Mouse (Mus musculus): ENCODE measurements around the gene Pus1.

GRCm38 (mm10) chr5:110763890-110764289 is 16.6 kb downstream of the Pus1 start:
- TF ChIP-seq CTCF (IDR thresholded peaks at IDR 0.05 in 2 of 3, conservative IDR thresholded peaks at IDR 0.05 in 1 of 3; ENCODE audit: control insufficient read depth in 1 of 3, insufficient read depth in 1 of 3, low read depth in 2 of 3, low read length in 3 of 3, poor library complexity in 1 of 3, severe bottlenecking in 1 of 3) (no peak), EP300 (IDR thresholded peaks at IDR 0.05; ENCODE audit: low read depth in 1 of 2, low read length in 2 of 2) (no peak), ZC3H11A (IDR thresholded peaks at IDR 0.05; ENCODE audit: low read depth, low read length) (no peak), TCF12 (IDR thresholded peaks at IDR 0.05; ENCODE audit: low read depth, low read length) (no peak), POLR2A (IDR thresholded peaks at IDR 0.05; ENCODE audit: control insufficient read depth in 1 of 2, insufficient read depth in 1 of 2, low read depth in 1 of 2, low read length in 2 of 2, poor library complexity in 1 of 2) (no peak), E2F4 (IDR thresholded peaks at IDR 0.05; ENCODE audit: borderline replicate concordance, low read depth, low read length) (no peak), MAFK (IDR thresholded peaks at IDR 0.05; ENCODE audit: borderline replicate concordance, low read depth, low read length) (no peak), USF2 (IDR thresholded peaks at IDR 0.05; ENCODE audit: borderline replicate concordance in 1 of 2, insufficient read depth in 1 of 2, low read depth in 1 of 2, low read length in 2 of 2) (no peak), KAT2A (conservative IDR thresholded peaks at IDR 0.05; ENCODE audit: low read depth, low read length) (no peak), GABPA (IDR thresholded peaks at IDR 0.05; ENCODE audit: low read depth, low read length) (no peak), NELFE (IDR thresholded peaks at IDR 0.05; ENCODE audit: low read depth, low read length) (no peak), ZNF384 (IDR thresholded peaks at IDR 0.05; ENCODE audit: low read depth, low read length) (no peak), BHLHE40 (IDR thresholded peaks at IDR 0.05; ENCODE audit: borderline replicate concordance, low read depth, low read length) (no peak), MAX (IDR thresholded peaks at IDR 0.05; ENCODE audit: low read length) (no peak)

Measured in MEL (cell line).